Mouse (Mus musculus) kidney, postnatal 10 days (tissue): ENCODE measurements around the gene Agtpbp1.
"Not testable (repeated sequence)": the region's sequence is repeated elsewhere in the genome, so short reads cannot be mapped to it uniquely, and the experiment has no call there.

ENCODE experiments used
- DNase-seq: peaks from one replicate; pipeline ENCODE4 v3.0.0; 2021; ENCODE audit warnings: mixed read lengths

The Agtpbp1 gene

DNA sequence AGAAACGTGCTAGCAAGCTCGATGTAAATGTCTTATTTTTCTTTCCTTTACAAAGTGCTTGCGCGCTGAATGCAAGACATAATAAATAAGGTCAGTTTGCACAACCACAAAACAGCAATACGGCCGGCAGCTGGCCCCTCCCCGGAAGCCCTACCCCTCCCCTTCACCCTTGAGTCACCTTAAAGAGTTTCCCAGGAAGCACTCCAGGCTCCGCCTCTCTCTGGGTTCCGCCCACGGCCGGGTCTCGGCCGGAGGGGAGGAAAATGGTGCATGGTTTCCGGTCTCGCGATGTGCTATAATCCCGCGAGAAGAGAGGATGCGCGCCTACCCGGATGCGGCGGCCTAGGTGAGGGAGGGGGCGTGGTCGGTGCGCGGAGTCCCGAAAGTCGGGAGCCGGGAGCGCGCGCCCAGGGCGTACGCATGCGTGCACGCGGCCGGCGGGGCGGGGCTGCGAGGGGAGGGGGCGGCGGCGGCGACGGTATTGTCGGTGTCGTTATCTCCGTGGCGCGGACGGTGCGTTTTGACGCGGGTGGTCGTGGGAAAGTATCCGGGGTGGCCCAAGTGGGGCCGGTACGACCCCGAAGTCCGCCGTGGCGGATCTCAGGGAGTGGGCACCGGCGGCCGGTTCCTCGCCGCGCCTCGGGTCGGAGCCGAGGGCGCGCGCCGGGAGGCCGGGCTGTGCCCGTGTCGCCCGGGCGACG, at the start of gene Agtpbp1, which contains the start of gene Naa35:
Gene Agtpbp1, minus strand, starts transcription at position 281 of the 701 bp plus-strand sequence.
Gene Naa35, plus strand, starts transcription at position 313 of the 701 bp plus-strand sequence.
- peak; percentile 100 for DNase-seq

DNA sequence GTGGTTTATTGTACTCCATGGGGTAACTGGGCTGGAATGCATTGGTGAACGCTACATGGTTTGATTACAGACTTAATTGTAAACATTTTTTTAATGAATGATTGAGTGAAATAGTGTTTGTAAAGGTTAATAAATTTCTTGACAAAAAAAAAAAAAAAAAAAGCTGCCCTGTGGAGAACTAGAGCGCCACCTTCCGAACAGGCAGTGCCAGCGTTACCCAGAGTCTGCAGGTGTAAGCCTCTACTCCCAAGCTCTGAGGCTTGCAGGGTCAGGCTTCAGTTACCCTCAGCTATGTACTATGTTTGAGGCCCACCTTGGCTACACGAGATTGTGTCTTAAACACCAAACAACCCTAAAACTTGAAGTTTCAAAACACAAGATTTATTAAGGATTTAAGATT, 49.6 kb upstream of the Agtpbp1 start:
- DNase-seq: no peak

DNA sequence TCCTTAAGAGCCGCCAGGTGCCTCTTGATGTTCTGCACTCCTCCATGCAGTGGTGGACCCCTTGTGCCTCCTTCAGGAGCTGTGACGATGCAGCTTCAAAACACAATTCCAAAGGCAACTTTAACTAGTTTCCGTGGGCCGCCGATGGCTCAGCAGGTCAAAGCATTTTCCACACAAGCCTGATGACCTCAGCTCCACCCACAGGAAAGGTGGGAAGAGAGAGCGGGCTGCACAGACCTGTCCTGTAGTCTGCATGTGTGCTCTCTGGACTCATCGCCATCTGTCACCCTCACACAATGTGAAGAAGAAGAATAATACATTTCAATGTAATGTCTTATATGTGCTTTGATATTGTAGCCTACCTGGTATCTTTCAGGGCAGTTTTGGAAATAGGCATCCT, 41.7 kb upstream of the Agtpbp1 start:
- no peak for DNase-seq

DNA sequence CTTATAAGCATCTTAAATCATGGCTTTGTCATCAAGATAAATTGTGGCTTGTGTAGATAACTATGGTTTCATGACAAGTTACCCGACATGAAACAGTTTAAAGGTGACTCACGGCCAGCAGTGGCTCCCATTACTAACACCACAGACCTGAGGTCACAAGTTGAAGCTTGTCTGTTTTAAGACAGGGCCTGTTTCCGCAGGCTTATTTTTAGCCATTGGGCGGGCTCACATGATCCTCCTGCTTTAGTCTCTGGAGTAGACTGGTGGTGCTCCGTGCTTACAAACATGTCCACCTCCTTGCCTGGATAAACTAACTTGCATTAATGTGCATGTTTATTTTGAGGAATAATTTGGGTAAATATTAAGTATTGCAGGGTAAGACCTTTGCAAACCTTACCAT, 39.9 kb upstream of the Agtpbp1 start:
- DNase-seq: peak; percentile 31

DNA sequence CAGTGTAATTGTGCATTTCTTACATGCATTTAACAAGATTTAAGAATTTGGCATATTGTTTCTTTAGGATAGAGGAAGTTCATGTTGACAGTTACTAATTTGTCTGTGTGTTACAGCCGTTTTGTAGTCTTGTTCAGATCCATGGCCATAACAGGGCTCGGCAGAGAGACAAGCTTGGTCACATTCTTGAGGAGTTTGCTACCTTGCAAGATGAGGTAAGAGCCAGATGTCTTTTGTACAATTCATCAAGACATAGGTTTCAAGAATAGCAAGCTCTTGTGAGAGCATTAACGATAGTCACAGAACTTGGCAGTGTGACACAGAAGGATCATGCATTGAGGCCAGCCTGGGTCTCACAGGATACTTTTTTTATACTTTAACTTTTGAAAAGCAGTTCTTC, 39.4 kb upstream of the Agtpbp1 start:
- no peak for DNase-seq

DNA sequence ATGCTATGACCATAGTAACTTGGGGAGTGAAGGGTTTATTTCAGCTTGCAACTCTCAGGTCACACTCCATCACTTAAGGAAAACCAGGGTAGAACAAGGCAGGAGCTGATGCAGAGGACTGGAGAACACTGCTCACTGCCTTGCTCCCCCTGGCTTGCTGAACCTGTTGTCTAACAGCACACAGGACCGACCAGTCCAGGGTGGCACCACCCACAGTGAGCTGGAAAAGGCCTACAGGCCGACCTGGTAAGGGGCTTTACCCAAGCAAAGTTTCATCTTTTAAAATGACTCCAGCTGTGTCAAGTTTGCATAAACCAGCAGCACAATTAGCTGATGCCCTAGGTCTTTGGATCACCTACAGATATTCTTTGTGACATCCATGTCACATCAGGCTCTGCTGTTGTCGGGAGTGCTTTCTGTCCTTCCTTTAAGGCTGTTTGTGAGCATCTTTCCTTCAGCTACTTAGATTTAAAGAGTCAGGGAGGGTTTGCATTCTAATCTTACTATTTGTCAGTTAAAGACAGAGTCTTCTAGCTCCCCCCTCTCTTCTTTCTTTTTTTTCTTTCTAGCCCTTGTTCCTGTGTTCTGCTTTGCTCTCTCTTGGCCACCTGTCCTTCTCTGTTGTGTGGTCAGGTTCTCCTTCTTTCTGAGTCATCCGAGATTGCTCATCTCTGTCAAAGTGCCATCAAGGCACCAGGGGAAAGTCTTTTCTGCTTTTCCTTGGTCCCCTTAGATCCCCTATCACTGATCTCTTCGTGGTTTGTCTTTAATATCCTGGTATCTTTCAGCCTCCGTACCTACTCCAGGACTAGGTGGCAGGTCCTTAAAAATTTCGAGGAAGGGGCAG, 36.8 kb upstream of the Agtpbp1 start:
- DNase-seq: no peak

DNA sequence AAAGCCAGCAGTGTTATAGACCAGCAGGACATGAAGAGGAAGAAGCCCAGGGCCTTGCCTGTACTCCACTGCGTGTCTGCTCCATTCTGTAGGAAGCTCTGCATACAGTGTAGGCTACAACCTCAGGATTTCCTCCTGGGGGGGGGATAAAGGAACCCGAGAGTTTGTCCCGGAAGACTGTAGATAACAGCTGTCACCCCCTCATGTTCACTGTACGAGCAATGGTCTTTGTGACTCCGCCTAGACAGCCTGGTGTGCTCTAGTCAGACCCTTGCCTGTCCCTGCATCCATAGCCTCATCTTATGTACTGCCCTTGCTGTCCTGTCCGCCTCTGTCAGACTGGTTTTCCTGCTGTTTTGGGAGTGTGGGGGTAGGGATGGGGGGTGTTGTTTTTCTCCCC, 33.4 kb upstream of the Agtpbp1 start:
- no peak for DNase-seq

DNA sequence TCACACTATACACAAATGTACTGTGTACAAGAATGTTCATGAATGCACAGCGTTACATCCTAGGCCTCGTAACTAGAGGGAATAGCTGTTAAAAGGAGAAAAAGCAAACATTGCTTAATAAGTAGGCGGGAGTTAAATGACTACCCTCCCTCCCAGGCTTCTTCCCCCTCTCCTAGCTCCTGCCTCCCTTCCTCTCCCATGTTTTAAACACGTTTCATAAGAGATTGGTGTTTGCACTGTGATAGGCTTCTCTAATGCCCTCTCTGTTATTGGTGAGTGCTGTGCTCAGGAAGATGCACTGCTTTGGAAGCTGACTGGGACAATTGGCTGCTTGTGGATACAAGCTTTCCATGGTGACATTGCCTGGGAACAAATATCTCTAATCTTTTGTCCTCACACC, 30.5 kb upstream of the Agtpbp1 start:
- DNase-seq: no peak

DNA sequence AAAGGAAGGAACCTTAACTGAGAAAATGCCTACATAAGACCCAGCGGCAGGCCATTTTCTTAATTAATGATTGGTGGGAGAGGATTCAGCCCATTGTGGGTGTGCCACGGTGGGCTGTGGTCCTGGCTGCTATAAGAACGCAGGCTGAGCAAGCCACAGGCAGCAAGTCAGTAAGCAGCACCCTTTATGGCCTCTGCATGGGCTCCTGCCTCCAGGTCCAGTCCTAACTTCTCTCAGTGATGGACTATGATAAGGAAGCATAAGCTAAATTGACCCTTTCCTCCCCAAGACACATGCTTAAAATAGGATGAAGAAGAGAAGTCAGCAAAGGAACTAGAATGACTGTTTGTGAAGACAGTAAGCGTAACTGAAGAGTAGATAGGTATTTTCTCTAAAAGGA, 30.1 kb upstream of the Agtpbp1 start:
- DNase-seq: no peak

DNA sequence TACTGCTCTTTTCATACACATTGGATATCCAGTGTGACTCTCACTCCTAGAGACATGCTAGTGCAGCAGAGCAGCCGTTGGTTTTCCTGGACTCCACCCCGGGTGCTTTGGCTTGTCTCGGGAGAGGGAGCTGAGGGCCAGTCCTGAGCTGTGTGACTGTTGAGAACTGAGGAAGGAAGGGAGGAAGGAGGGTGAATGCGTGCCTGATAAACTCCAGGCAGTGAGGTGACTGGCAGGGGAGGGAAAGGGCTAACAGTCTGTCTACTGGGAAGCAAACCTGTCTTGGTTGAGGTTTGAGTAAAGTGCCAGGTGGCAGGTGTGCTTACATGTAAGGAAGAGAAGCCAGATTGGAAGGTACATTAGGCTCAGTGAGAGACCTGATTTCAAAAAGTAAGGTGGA, 28.8 kb upstream of the Agtpbp1 start:
- no peak for DNase-seq

DNA sequence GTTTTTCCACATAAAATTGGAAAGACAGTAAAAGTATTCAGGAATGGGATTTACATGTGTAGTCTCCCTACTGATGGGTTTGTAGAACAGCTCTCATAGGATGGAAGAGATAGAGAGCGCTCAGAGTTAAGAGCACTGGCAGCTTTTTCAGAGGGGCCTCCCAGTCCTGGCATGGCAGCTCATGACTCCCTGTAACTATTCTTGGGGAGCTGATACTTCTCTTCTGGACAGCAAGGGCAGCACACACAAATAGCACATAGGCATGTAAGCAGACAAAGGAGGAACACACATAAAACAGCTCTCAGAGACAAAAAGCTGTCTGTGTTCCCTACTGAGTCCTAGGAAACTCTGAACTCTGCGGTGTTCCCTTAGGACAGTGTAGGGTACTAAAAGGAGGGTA, 25.4 kb upstream of the Agtpbp1 start:
- DNase-seq: no peak

DNA sequence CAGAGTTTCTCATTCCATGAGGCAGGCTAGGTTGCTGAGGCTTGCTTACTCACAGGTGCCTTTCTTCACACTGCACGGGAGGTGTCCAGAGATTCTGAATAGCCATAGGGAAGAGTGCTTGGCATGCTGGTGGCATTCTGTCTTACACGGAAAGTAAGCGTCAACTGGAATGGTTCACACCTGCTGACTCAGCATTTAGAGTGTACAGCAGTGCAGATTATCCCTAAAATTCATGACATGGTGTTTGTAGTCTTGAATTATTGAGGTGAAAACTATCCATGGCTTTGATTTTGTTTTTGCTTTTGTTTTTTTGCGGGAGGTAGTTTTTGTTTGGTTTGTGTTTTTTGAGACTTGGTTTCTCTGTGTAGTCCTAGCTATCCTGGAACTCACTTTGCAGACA, 24.9 kb upstream of the Agtpbp1 start:
- DNase-seq: no peak

DNA sequence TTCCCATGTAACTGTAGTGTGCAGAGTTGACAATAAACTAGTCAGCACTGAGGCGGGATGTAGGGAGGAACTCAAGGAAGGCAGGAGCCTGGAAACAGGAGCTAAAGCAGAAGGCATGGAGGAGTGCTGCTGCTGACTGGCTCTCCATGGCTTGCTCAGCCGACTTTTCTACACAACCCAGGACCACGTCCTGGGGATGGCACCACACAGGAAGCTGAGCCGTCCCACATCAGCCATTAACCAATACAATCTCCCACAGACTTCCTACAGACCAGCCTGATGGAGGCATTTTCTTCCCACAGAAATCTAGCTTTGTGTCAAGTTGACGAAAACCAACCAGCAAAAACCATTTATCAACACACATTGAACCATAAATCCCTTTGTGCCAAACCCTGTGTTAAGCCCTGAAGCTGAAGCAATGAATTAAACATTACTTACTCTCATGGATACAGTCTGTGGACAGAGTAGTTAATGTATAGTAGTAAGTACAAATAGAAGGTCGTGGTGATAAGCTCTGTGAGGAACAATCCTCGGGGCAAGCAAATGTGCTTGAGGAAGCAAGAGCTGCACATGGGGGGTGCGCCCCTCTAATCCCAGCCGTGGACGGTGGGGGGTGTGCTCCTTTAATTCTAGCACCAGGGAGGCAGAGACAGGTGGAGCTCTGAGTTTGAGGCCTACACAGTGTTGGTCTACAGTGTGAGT, 20.3 kb upstream of the Agtpbp1 start:
- no peak for DNase-seq

DNA sequence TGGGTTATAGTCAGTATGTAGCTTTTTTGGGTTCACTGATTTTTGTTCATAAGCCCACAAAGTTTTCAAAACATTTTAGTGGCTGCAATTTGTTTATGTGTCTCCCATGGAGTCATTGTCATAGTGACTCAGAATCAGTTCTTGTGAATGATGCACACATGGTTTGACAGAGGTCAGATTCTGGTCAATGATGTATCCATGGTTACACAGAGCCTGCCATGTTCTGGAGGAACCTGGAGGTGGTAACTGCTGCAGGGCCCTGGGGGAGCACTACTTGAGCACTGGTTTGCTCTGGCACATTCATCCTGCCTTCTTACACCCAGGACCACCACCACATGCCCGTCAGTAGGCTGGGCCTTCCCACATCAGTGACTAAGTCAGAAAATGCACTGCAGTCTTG, 19.5 kb upstream of the Agtpbp1 start:
- no peak for DNase-seq

DNA sequence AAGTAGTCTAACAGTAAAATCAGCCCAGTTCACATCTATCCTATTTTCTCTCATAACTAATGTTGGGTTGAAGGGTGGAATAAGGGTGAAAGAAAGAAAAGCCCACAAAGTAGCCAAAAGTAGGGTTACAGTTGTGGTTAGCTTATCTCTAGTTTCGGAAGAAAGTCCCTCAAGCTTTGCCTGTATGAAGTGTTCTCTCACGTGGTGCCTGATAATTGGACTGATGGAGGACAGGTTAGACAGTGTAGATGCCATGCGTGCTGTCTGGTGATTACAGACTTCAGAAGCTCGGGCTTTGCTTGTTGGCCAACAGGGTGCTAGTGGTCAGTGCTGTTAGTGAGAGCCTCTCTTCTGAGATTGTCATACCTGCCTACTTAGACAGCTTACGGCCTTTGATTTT, 18.1 kb upstream of the Agtpbp1 start:
- DNase-seq: no peak

DNA sequence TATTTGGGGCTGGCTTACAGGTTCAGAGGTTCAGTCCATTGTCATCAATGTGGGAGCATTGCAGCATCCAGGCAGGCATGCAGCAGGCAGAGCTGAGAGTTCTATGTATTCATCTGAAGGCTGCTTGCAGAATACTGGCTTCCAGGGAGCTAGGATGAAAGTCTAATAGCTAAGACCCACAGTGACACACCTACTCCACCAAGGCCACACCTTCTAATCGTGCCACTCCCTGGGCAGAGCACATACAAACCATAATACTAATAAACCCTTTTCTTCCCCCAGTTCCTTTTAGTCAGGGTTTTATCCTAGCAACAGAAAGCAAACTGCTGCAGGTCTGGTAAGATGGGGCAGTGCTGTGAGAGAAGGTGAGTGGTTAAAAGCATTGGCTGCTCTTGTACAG, 7.6 kb upstream of the Agtpbp1 start:
- DNase-seq: no peak

DNA sequence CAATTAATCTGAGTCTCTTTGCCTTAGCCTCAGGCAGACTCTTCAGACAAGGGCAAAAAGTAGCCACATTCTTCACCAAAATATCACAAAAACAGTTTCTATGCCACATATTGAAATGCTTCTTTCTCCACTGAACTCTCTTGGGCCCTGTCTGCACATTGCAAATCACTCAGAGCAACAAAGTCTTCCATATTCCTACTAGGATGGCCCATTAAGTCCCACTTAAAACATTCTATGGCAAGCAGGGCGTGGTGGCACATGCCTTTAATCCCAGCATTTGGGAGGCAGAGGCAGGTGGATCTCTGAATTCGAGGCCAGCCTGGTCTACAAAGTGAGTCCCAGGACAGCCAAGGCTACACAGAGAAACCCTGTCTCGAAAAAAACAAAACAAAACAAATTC, 7.0 kb upstream of the Agtpbp1 start:
- DNase-seq: not testable (repeated sequence)

DNA sequence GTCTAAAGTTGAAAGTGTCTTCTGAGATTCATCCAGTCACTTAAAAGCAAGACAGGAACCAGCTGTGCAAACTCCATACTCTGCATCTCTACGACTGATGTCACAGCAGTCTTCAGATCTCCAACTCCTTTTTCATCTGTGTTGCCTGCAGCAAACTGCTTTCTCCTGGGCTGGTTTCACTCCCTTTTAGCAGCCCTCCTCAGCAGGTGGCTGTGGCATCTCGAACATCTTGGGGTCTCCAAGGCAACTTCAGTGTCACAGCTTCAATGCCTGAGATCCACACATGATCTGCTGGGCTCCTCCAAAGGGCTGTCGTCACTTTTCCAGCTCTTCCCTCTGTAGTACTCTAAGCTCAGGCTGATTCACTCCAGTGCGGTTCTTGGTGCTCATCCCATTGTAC, 5.7 kb upstream of the Agtpbp1 start:
- no peak for DNase-seq

DNA sequence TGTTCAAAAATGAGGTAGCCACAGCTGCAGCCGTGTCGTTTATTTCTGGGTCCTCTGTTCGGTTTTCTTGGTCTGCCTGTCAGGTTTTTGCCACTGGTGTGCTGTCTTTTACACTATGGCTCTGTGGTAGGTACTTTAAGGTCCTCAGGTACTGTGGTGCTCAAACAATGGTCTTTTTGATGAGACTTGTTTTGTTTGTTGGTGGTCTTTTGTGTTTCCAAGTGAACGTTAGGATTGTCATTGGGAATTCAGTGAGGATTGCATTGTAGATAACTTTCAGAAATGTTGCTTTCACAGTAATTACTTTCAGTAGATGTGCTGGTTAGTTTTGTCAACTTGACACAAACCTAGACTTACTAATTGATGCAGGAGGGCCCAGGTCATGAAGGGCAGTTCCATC, 4.6 kb upstream of the Agtpbp1 start:
- no peak for DNase-seq

DNA sequence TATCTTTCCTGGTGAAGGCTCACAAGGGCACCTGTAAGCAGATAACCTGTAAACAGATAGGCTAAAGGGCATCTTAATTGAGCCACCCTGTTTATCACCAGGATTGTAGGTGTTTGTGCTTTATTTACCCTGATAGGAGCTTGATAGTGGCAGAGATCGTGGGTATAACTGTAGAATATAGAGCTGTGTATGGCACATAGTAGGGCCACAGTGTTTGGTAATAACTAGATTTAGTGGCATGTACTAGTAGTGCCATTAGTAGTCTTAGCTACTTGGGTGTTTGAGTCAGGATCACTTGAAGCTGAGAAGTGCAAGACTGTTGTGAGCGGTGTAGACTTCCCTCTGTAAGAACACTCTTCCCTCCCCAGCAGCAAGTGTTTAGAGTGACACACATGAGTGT, 2.2 kb upstream of the Agtpbp1 start:
- DNase-seq: no peak

DNA sequence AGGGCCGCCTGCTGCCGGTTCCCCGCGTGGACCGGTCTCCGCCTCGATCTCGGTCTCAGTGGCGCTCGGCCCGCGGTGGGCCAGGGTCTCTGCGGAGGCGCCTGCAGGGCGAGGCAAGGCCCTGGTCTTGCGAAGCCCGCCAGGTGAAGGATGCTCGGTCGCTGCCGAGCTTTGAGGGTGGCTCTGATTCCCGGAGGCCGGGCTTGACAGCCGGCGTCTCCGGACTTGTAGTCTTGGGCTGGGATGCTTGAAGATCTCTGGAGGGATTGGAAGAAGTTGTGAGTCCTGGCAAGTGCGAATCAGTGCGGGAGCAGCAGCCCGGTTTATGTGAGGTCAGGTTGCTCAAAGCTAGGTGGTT, 600 bp upstream of the Agtpbp1 start:
- no peak for DNase-seq

DNA sequence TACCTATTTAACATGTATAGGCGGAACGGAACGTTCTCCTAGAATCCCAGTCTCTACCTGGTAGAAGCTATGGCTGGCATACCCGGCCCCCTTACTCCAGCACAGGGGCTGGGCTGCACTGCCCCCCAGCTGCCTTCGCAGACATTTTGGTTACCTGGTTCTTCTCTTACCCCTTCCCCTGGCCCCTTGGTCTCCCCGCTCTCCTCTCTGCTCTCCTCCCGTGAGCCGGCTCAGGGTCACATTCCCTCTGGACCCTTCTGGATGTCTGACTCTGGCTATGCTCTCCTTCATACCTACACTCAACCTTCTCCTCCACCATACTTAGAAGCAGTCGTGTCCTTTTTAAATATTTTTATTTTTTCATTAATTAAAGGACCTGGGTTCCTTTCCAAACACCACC, 546 bp downstream of the Agtpbp1 start:
- peak; percentile 64 for DNase-seq

DNA sequence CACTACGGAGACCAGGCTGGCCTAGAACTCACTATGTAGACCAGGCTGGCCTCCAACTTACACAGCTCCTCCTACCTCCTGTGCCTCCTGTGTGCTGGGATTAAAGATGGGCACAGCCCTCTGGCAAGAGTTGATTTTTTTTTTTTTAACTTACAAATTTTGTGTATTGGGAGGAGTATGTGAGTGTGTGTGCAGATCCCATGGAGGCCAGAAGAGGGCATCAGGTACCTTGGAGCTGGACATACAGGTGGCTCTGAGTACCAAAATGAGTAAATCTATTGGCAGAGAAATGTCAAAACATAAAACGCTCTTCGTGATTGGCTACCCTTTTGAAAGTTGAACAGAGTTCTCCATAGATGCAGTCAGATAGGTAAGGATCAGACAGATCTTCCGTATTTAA, 4.1 kb downstream of the Agtpbp1 start:
- no peak for DNase-seq

DNA sequence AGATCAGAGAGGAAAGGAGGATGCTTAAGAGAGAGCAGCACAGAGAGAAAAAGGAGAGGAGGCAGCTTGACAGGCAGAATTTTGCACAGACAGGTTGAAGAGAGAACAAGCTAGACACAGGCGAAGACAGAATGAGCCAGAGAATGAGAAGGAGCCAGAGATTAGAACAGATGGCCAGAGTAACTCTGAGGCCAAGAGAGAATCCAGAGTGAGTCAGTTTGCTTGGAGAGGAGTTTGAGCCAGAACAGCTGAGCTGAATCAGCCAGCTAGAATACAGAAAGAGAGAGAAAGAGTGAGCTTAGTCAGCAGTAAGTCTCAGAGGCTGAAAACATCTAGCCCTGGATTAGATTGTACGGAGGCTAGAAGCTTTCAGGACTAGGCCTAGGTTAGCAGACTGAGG, 12.5 kb downstream of the Agtpbp1 start:
- DNase-seq: no peak
